Mouse (Mus musculus) lung, postnatal 0 days (tissue): ENCODE data around the gene Elmsan1. TPM values are rescaled to one million over a fixed set of nuclear protein-coding genes. Genes with fewer than 3 reads are reported as not detected.

ENCODE experiments used
- ATAC-seq: fragments of 200-750 bp; cut with Nextera tagmentation; 2 replicates; pipeline ENCODE4 v1.8.0; 2017; ENCODE audit warnings: moderate library complexity
- DNase-seq: peaks from one replicate; pipeline ENCODE4 v3.0.0-alpha.2; 2016; ENCODE audit warnings: low spot score
- H3K27ac ChIP-seq: fragments of 300-500 bp; sonication (generic); 2 replicates; pipeline ENCODE4 v1.5.1; 2014; ENCODE audit warnings: antibody characterized with exemption, mild to moderate bottlenecking, low read length, mixed read lengths
- H3K27me3 ChIP-seq: fragments of 300-500 bp; sonication (generic); replicated peaks from 2 replicates; pipeline ENCODE4 v1.6.1; 2014; ENCODE audit warnings: low read length, mixed read lengths; ENCODE audit not compliant: insufficient read depth
- H3K36me3 ChIP-seq: fragments of 300-500 bp; sonication (generic); 2 replicates; pipeline ENCODE4 v1.6.1; 2014; ENCODE audit warnings: low read length, mixed read lengths; ENCODE audit not compliant: insufficient read depth
- H3K4me1 ChIP-seq: fragments of 300-500 bp; sonication (generic); 2 replicates; pipeline ENCODE4 v1.6.1; 2014; ENCODE audit warnings: antibody characterized with exemption, low read depth, low read length, mixed read lengths; ENCODE audit not compliant: insufficient read depth
- H3K4me2 ChIP-seq: fragments of 300-500 bp; sonication (generic); replicated peaks from 2 replicates; pipeline ENCODE4 v1.6.1; 2014; ENCODE audit warnings: low read depth, mild to moderate bottlenecking, low read length, moderate library complexity, mixed read lengths
- H3K4me3 ChIP-seq: fragments of 300-500 bp; sonication (generic); 2 replicates; pipeline ENCODE4 v1.5.1; 2014; ENCODE audit warnings: low read depth, low read length
- H3K9ac ChIP-seq: fragments of 300-500 bp; sonication (generic); replicated peaks from 2 replicates; pipeline ENCODE4 v1.6.1; 2014; ENCODE audit warnings: low read depth, mild to moderate bottlenecking
- H3K9me3 ChIP-seq: fragments of 300-500 bp; sonication (generic); 2 replicates; pipeline ENCODE4 v1.6.1; 2016; ENCODE audit warnings: low read length, mixed read lengths
- CTCF ChIP-seq: IDR thresholded peaks from 2 replicates; pipeline ENCODE4 v1.5.1; 2016; ENCODE audit warnings: antibody characterized with exemption, mild to moderate bottlenecking
- EP300 ChIP-seq: IDR thresholded peaks from 2 replicates; pipeline ENCODE4 v1.6.1; 2016; ENCODE audit warnings: antibody characterized with exemption, mild to moderate bottlenecking, control low read depth
- WGBS: fragments of 180-500 bp; shearing (Covaris S2); extraction: QIAGEN DNeasy Blood & Tissue Kit; methylation state at CpG from one replicate; pipeline ENCODE4 v1.1.7; 2014; 5-methylcytosine and 5-hydroxymethylcytosine counted together
- polyA plus RNA-seq: library from polyadenylated mRNA; unstranded; fragments of >200 nt; fragmentation: Nextera tagmentation; extraction: Ambion mirVana; gene quantifications from 2 replicates; pipeline ENCODE4 v1.2.1, GENCODE M21; 2015

Elmsan1 gene
- polyA plus RNA-seq, 1 experiment from 2014 or later, result 6.7 TPM

GRCm38 (mm10) chr12:84128576-84128975, 90.1 kb downstream of the Elmsan1 start:
- no peak overlapping the region for H3K4me3 ChIP-seq
- 88% methylated on average over 6 of the region's 6 CpGs for WGBS
- no peak for TF ChIP-seq CTCF
- no peak for TF ChIP-seq EP300

GRCm38 (mm10) chr12:84126899-84127298, 91.8 kb downstream of the Elmsan1 start:
- Histone ChIP-seq H3K9ac (no peak overlapping the region), H3K27ac (peak overlapping the region; percentile 47; the same call in 1 of the 2 replicates), H3K4me2 (no peak overlapping the region), H3K36me3 (no peaks in the 10 kb centered on the region), H3K27me3 (no peaks in the 10 kb centered on the region), H3K9me3 (no peaks in the 10 kb centered on the region), H3K4me1 (no peaks in the 10 kb centered on the region), H3K4me3 (no peak overlapping the region)
- 73% methylated on average over 2 of the region's 2 CpGs for WGBS
- no peak for DNase-seq
- no peak for ATAC-seq
- TF ChIP-seq EP300 (no peak), CTCF (no peak)

More at GRCm38 (mm10) chr12:84128576-84128975, 90.1 kb downstream of the Elmsan1 start:
- Histone ChIP-seq H3K36me3 (no peaks in the 10 kb centered on the region), H3K4me2 (no peak overlapping the region), H3K9ac (no peak overlapping the region), H3K27me3 (no peaks in the 10 kb centered on the region), H3K27ac (no peak overlapping the region), H3K4me1 (no peaks in the 10 kb centered on the region), H3K9me3 (no peaks in the 10 kb centered on the region)
- no peak for DNase-seq
- no peak for ATAC-seq

GRCm38 (mm10) chr12:84125892-84126291, 92.8 kb downstream of the Elmsan1 start:
- no peaks in the 10 kb centered on the region for H3K9me3 ChIP-seq
- H3K4me3 ChIP-seq, result 0 out of 2 replicates have a peak overlapping the region, but pooled peaks have one; percentile 2
- ATAC-seq (peak; percentile 92), DNase-seq (peak; percentile 82)
- peak overlapping the region; percentile 84 for H3K27ac ChIP-seq
- no peak for TF ChIP-seq CTCF
- TF ChIP-seq EP300, result peak; percentile 90
- no peaks in the 10 kb centered on the region for H3K36me3 ChIP-seq
- H3K4me1 ChIP-seq, result no peaks in the 10 kb centered on the region
- no peaks in the 10 kb centered on the region for H3K27me3 ChIP-seq
- 49% methylated on average over 12 of the region's 12 CpGs for WGBS
- peak overlapping the region; percentile 35 for H3K4me2 ChIP-seq
- no peak overlapping the region for H3K9ac ChIP-seq

GRCm38 (mm10) chr12:84119584-84119983, 99.1 kb downstream of the Elmsan1 start:
- H3K4me2 ChIP-seq, result no peak overlapping the region
- H3K4me3 ChIP-seq, result no peak overlapping the region
- no peaks in the 10 kb centered on the region for H3K9me3 ChIP-seq
- 96% methylated on average over 5 of the region's 5 CpGs for WGBS
- H3K27ac ChIP-seq, result no peak overlapping the region
- DNase-seq (no peak), ATAC-seq (no peak)
- TF ChIP-seq EP300 (no peak), CTCF (no peak)
- H3K9ac ChIP-seq, result no peak overlapping the region
- H3K4me1 ChIP-seq, result peaks cover 4% of the 10 kb centered on the region; the same call in 1 of the 2 replicates
- no peaks in the 10 kb centered on the region for H3K36me3 ChIP-seq
- no peaks in the 10 kb centered on the region for H3K27me3 ChIP-seq

- Histone ChIP-seq H3K4me2 (peak within 1 kb of the TSS; percentile 72), H3K4me3 (peak within 1 kb of the TSS; percentile 75), H3K9ac (peak within 1 kb of the TSS; percentile 27; the same call in 1 of the 2 replicates), H3K4me1 (peaks cover 5% of the 10 kb centered on the region; the same call in 1 of the 2 replicates), H3K27me3 (no peaks in the 10 kb centered on the region), H3K27ac (no peak within 1 kb of the TSS), H3K9me3 (no peaks in the 10 kb centered on the region), H3K36me3 (no peaks in the 10 kb centered on the region)
- 3% methylated on average over 33 of the region's 35 CpGs for WGBS
- peak; percentile 99 for ATAC-seq
- TF ChIP-seq CTCF (peak; percentile 35), EP300 (no peak)
- peak; percentile 96 for DNase-seq
Observed at GRCm38 (mm10) chr12:84114153-84114994, 104.3 kb downstream of the Elmsan1 start, which contains the start of gene Dnal1. Dnal1 (plus strand) TSS chr12:84114366.

- Histone ChIP-seq H3K36me3 (no peaks in the 10 kb centered on the region), H3K9ac (no peak overlapping the region), H3K27me3 (no peaks in the 10 kb centered on the region), H3K27ac (no peak overlapping the region), H3K4me1 (peaks cover 5% of the 10 kb centered on the region; the same call in 1 of the 2 replicates), H3K4me2 (peak overlapping the region; percentile 72), H3K9me3 (no peaks in the 10 kb centered on the region), H3K4me3 (peak overlapping the region; percentile 75; the same call in 1 of the 2 replicates)
- TF ChIP-seq EP300 (no peak), CTCF (no peak)
- ATAC-seq, result no peak
- no peak for DNase-seq
- 23% methylated on average over 6 of the region's 6 CpGs for WGBS
Observed at GRCm38 (mm10) chr12:84113676-84114075, 105.0 kb downstream of the Elmsan1 start.
